Mouse (Mus musculus): Measurements from ENCODE around the gene Plekha5.
"Not testable (repeated sequence)": the region's sequence is repeated elsewhere in the genome, so short reads cannot be mapped to it uniquely, and the experiment has no call there.

The Plekha5 gene

DNA sequence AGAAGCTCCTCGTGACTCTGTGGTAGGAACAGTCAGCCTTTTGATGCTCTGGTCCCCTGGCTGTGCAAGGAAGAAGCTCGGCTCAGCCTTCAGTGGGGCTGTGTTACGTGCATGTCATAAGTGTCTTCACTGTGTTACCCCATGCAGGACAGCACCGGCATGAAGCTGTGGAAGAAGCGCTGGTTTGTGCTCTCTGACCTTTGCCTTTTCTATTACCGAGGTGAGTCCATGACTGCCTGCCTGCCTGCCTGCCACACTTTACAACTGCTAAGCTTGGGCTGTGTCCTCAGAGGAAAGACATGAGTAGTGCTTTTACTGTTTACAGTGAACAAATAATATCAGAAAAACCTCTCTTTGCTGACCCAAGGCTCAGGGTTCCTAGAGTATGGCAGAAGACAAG is 104.6 kb downstream of the Plekha5 start:
- DNase-seq (ENCODE audit: low read depth, low spot score) = no peak

DNA sequence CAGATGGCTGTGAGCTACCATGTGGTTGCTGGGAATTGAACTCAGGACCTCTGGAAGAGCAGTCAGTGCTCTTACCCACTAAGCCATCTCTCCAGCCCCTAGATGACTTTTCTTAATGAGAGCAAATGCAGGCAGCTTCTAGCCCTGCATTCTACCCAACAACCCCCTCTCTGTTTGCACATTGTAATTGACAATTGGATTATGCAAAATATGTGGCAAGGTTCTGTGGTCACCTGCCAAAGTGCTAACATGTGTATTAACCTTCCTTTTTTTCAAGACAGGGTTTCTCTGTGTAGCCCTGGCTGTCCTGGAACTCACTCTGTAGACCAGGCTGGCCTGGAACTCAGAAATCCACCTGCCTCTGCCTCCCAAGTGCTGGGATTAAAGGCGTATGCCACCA is 109.0 kb downstream of the Plekha5 start:
- not testable (repeated sequence) for DNase-seq (ENCODE audit: low read depth, low spot score)

DNA sequence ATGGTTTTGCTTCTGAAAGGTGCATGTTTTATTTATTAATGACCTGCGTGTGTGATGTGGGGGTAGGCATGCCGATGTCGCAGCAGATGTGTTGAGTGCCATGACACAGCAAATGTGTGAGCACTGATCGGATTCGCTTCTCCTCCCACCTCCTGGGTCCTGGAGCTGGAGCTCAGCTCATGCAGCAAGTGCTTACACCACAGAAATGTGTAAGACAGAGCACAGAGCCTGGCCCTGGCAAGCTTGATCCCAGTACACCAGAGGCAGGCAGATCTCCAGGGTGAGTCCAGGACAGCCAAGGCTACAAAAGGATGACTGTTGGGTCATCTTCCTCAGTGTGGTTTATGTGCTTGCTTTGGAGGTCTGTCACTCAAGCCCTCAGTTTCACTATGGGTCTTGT is 109.8 kb downstream of the Plekha5 start:
- DNase-seq (ENCODE audit: low read depth, low spot score) = peak; percentile 25

DNA sequence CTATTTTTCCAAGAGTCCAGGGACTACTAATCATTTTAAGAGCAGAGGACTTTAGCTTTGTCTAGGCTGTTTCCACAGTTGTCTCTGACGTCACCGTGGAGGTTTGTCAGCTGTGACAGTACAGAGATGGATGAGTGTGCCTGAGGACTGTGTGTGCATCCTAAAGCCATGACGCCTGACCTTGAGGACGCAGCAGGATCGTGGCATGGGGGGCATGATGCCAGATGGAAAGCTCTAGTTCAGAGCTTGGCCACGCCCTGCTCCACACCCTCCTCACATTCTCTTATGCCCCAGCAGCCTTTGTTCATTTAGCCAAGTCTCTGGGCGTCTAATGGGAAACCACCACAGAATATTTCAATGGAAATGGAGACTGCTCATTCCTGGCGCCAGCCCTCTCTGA is 111.7 kb downstream of the Plekha5 start:
- DNase-seq (ENCODE audit: low read depth, low spot score) = peak; percentile 77

DNA sequence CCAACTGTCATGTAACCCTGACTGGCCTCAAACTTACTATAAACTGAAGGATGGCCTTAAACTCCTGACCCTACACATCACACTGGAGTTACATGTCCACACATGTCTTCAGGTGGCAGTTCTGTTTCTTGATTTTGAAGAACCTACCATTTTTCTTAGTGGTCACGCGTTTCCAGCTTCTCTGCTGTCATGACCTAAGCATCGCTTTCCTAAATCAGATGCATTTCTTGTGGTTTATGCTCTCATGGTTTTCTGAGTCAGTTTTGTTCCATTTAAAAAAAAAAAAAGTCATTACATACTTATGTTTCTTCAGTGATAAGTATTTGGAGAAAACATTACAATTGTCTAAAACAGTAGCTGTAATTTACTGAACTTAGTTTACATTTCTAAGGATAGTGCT is 118.1 kb downstream of the Plekha5 start:
- DNase-seq (ENCODE audit: low read depth, low spot score) = no peak

DNA sequence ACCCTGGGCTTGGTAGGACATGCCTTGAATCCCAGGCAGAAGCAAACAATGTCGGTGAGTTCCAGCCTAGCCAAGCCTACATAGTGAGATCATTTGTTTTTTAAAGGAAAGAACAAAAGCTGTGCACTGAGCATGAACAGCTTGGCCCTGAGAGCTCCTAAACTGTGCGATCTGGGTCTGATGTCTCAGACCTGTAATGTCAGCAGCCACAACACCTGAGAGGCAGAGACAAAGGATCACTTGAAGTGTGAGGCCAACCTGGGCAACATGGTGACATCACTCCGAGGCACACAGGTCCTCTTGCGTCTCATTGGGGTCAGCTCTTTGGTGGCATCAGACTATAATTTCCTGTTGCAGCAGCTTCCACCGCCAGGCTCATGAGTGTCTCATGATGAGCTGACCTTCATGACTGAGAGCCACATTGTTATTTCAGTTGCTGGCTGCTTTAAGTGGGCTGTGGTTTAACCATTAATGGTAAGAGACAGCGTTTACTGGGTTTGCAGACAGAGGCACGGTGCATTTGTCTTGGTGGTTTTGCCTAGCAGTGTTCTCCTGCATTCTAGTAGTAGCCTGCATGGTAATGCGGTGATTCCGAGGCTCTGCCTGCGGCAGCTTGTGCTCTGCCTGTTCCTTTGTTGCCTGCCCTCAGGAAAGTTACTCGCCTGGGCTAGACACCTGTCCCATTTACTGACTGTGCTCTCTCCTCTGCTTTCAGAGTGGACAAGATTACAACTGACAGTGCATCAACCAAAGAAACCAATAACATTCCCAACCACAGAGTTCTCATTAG is 119.3 kb downstream of the Plekha5 start:
- no peak for DNase-seq (ENCODE audit: low read depth, low spot score)

DNA sequence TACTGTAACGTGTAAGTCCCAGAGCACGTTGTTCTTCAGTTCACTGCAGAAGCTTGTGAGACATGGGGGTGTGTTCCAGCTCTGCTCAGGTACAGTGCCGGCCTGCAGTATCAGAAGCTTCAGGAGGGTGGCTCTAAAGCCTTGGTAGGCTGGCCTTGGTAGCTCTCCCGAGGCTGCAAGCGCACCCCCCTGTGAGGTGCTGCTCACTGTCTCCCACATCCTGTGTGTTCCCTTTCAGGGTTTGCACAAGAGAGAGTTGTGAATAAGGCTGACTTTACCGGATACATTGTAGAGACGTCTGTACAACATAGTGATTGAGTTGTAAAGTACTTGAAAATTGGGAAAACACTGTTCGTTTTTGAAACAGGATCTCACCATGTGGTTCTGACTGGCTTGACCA is 122.2 kb downstream of the Plekha5 start:
- peak; percentile 16 for DNase-seq (ENCODE audit: low read depth, low spot score)

DNA sequence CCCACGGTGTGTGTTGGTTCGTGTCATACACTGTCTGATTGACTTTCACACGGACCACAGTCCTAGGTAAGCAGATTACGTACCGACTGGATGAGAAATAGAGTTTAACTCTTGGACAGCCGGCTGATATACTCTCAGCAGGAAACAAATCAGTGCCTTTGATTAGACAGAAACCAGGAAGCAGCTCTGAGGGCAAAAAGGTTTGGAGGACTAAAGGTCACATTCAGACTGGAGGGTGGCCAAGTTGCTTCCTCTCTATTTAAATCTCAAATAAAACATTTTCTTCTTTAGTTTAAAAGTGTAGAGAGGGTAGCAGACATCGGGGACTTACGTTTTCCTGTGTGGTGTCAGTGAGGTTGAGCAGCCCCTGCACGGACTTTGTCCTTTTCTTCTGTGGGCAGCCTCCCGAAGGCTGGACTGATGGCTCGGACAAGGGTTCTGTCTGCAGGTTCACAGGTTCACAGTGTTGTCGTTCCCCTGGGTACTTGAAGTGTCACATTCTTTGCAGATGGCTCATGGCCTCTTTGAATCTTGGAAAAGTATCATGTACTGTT is 122.9 kb downstream of the Plekha5 start:
- DNase-seq (ENCODE audit: low read depth, low spot score) = peak; percentile 58

DNA sequence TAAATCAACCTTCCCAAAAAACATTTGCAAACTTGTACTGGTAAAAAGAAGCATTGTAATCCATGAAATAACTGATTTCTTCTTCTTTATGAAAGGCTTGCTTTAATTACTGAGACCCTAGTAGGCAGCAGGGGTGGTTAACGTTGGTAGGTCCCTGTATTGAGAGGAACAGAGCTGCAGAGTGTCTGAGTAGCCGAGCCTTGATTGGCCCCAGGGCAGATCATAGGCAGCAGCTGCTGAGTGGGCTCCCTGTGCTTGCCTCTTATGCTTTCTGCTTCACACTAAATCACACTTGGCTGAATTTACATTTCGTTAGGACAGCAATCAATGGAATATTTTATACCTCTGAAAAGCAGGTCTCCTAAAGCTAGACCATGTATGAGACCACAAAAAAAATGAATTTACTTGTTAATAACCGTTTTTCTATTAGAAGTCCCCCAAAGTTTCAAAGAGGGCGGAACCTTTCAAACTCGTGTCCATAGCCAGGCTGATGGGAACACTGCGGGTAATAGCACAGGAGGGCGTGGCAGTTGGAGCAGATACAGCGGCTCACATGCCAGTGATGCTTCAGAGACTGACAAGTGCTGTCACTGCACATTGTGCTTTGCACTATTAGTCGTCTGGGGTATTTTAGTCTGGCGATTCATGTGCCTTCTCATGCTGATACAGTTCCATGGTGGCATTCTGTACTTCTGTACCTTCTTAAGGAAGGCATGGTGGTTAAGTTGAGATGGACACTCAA is 123.5 kb downstream of the Plekha5 start:
- DNase-seq (ENCODE audit: low read depth, low spot score) = peak; percentile 41

DNA sequence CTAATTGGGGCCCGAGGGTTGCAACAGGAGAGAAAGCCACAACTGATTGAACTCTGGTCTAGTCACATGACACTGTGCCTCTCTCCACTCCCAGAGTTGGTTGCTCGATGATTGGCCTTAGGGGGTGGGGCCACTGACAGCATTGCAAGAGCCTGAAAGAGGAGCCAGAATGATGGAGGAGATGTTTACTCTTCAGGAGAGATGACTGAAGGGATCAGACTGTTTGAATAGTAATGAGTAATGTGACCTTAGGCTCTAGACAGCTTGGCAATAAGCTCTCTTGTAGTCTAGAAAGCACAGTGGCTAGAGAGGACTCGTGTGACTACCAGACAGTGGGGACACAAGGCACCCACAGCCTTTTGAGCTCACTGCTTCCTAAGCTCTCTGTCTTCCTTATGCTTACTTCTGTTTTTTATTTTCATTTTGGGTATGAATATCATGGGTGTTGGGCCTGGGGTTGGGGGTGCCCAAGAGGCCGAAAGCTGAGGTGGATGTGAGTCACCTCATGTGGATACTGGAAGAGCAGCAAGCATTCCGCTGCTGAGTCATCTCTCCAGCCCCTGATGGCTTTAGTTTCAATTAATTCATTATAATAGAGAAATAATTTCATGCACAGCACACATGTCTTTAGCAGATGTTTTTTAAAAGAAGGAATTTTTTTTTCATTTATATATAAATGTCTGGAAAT is 124.4 kb downstream of the Plekha5 start:
- peak; percentile 67 for DNase-seq (ENCODE audit: low read depth, low spot score)

DNA sequence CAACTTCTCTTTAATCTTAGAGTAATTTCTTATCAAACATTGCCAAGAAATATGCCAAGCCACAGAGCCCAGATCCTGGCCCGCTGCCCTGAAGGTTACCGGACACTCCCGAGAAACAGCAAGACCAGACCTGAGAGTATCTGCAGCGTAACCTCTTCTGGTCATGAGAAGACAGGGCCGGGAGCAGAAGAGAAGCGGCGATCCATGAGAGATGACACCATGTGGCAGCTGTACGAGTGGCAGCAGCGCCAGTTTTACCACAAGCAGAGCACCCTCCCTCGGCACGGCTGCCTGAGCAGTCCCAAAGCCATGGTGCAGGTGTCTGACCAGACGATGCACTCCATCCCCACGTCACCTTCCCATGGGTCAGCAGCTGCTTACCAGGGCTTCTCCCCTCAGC is 126.9 kb downstream of the Plekha5 start:
- no peak for DNase-seq (ENCODE audit: low read depth, low spot score)

DNA sequence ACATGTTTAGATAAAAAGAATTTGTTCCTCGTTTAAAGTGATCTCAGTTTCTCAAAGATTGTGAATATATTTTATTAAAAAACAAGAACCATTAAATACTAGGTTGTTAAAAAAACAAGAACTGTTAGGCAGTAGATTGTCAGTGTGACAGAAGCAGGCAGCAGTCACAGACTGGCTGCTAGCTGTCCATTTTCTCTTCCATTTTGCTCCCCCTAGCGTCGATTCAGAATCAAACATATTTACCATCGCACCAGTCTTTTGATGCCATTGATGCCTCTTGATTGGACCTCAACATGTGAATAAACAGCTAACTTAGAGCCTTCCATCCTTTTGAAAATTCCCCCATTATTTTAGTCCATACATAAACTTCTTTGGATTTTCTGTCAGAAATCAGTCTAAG is 130.4 kb downstream of the Plekha5 start:
- peak; percentile 78 for DNase-seq (ENCODE audit: low read depth, low spot score)

DNA sequence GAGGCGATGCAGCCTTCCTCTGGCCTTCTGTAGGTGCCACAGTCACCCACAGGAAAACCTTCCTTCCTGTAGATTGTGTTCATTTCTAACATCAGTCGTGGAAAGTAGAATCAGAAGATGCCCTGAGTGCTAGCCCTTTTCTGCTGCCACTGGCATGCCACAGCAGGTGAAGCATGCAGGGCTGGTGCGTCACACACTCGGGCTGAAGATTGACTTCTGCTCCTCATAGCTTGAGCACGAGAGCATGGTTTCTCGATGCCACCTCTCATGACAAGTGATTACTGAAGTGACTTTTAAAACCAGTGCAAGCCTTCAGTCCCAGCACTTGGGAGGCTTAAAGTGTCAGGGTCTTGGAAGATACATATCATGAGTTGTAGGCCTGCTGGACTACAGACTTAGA is 135.6 kb downstream of the Plekha5 start:
- no peak for DNase-seq (ENCODE audit: low read depth, low spot score)

DNA sequence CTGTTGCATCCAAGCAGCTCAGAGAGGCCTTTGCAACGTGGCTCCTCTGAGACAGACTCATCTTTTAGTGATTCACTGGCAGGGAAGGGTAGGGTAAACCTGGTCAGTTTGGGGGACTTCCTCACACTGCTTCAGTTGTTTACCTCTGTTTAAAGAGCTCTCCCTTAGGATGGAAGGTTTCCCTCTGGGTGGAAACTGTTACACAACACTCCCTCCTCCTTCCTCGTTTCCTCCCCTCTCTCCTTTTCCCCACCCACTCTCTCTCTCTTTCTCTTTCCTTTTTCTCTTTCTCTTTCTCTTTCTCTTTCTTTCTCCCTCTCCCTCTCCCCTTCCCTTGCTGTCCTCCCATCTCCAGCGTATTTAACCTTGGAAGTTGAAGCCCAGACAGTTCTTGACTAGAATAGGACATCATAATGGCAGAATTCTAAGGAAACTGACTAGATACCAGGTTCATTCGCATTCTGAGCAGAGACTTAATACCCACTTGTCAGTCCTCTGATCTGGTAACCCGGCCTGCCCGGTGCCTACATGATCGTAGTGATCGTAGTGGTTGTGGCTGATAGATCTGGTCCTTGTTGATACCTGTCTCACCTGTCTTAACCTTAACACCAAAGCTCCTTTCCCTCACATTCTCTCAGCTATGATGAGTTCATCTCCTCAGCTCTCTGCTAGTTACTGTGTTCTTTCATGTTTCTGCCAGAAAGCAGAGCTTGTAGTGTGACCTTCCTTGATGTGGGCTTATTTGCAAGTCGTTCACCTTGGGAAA is 137.5 kb downstream of the Plekha5 start:
- no peak for DNase-seq (ENCODE audit: low read depth, low spot score)

DNA sequence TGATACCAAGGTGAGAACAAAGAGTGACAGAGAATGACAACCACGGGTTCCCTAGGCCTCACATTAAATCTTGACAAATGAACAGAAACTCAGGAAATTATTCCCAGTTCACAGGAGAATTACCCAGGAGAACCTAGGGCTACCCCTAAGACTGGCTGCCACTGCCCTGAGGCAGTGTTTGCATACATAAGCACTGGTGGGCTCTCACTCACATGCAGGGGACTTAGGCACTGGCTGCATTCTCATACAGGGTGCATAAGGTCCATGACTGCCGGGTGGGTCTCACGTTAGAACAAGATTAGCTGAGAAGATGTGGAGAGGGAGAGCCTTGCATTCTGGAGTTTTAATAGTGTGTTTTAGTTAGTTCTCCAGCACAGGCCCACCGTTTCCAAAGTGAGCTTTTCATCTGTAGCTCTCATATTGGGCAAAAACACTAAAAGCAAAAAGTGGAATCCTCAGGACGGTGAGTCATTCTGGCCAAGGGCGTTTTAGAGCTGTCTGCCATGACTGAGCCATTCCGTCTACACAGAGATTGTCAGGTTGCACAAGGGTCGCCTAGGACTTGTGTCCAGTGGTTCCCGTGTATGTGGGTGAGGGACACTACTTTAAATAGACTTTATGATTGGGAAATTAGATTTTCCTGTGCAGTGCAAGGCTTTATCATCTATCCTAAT is 138.2 kb downstream of the Plekha5 start:
- no peak for DNase-seq (ENCODE audit: low read depth, low spot score)

DNA sequence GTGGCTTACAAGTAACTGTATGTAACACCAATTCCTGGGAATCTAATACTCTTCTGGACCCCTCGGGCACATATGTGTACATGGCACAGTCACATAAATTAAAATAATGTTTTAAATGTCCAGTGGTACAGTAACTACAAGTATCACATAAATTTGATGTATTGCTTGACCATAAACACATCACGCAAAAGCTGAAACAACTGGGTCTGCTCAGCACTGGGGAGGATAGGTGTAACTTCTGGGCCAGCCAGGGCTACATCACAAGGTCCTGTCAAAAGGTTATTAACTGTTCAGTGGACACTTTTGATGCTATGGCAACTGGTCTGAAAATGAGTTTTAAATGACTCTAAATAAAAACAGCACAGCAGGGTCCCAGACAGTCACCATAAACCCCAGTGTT is 143.3 kb downstream of the Plekha5 start:
- DNase-seq (ENCODE audit: low read depth, low spot score) = no peak

DNA sequence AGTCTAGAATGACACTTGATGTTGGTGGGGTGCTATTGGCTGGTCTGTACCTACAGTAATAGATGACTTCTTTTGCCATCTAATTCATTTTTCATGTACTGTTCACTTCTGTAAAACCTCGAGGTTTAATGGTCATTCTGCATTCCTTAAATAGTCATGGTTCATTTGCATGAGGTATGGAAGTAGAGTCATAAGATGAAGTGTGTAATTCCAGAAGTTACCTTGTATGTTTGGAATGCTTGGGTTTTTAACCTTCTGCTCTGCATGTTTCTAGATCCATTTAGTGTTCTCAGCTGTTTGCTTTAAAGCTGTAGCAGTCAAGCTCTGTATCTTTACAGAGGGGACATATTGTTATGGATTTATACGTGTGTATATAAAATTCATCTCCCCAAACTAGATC is 144.0 kb downstream of the Plekha5 start:
- no peak for DNase-seq (ENCODE audit: low read depth, low spot score)

DNA sequence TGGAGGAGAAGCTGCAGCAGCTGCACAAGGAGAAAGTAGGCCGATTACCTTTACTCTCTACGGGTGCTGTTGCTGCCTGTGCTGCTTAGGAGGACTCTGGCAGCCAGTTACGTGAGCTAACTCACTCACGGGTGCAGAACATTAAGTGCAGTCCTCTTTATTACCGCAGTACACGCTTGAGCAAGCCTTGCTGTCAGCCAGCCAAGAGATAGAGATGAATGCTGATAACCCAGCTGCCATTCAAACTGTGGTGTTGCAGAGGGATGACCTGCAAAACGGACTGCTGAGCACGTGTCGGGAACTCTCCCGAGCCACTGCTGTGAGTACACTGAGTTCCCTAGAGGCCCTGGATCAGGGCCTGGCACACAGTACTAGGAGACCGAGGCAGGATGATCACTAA is 146.3 kb downstream of the Plekha5 start:
- no peak for DNase-seq (ENCODE audit: low read depth, low spot score)

DNA sequence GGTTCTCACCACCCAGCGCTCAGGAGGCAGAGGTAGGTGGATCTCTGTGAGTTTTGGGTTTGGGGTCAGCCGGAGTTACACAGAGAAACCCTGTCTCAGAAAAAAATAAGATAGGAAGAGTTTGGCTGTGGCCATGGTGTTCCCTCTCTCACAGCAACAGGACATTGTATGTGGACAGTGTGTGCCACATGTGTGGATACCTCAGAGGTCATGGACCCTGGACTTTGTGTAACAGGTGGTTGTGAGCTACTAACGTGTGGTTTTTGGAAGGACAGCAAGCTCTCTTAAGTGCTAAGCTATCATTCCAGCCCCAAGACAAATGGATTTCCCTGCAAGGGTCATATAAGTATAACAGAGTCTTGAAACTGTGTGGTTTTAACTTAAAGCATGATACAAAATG is 151.1 kb downstream of the Plekha5 start:
- DNase-seq (ENCODE audit: low read depth, low spot score) = no peak

DNA sequence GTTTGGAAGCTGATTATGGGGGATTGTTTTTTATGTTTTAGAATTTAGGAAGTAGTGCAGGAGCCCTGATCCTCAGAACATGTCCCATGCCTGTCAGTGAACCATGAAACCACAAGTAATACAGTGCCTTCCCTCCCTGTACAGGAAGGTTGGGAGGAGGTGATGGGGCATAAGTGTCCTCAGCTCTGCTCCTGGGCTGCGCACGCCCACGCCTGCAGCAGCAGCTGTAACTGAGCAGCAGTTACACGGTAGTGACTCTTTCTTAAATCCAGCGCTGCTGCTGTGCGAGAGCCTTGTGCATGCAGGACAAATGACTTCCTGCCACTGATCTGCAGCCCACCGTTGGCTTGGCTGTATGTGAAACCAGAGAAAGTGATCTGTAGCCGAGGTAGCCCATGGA is 152.3 kb downstream of the Plekha5 start:
- peak; percentile 24 for DNase-seq (ENCODE audit: low read depth, low spot score)

Measured in R1 (cell line).